Mouse (Mus musculus) embryonic facial prominence, embryonic 11.5 days (tissue): ENCODE measurements at regions not wholly inside any gene's neighbourhood (a gene's known extent, or its start where the extent isn't known, plus 50 kb on each side); places are given as distances from the start of the nearest gene placed in this dataset.

Experiments
- ATAC-seq: fragments of 200-750 bp; cut with Nextera tagmentation; replicated peaks from 2 replicates; pipeline ENCODE4 v1.8.0; 2017; ENCODE audit warnings: low read depth; ENCODE audit not compliant: insufficient number of reproducible peaks, low FRiP score, low TSS enrichment
- DNase-seq: peaks from one replicate; pipeline ENCODE4 v3.0.0-alpha.2; 2015; ENCODE audit warnings: low spot score
- H3K27ac ChIP-seq: fragments of 300-500 bp; sonication (generic); replicated peaks from 2 replicates; pipeline ENCODE4 v1.5.1; 2014; ENCODE audit warnings: mild to moderate bottlenecking, low read depth, low read length, control low read depth
- H3K27me3 ChIP-seq: fragments of 300-500 bp; sonication (generic); 2 replicates; pipeline ENCODE4 v1.6.1; 2014; ENCODE audit warnings: mild to moderate bottlenecking, low read length, moderate library complexity, mixed read lengths; ENCODE audit not compliant: control insufficient read depth, insufficient read depth
- H3K36me3 ChIP-seq: fragments of 300-500 bp; sonication (generic); replicated peaks from 2 replicates; pipeline ENCODE4 v1.6.1; 2014; ENCODE audit warnings: low read depth, mild to moderate bottlenecking, low read length, moderate library complexity, mixed read lengths; ENCODE audit not compliant: control insufficient read depth, insufficient read depth
- H3K4me1 ChIP-seq: fragments of 300-500 bp; sonication (generic); 2 replicates; pipeline ENCODE4 v1.6.1; 2014; ENCODE audit warnings: low read length, mixed read lengths; ENCODE audit not compliant: control insufficient read depth, insufficient read depth
- H3K4me2 ChIP-seq: fragments of 300-500 bp; sonication (generic); 2 replicates; pipeline ENCODE4 v1.6.1; 2014; ENCODE audit warnings: low read depth, mild to moderate bottlenecking, control low read depth, low read length, moderate library complexity
- H3K4me3 ChIP-seq: fragments of 300-500 bp; sonication (generic); 2 replicates; pipeline ENCODE4 v1.5.1; 2014; ENCODE audit warnings: low read depth, low read length, control low read depth
- H3K9ac ChIP-seq: fragments of 300-500 bp; sonication (generic); replicated peaks from 2 replicates; pipeline ENCODE4 v1.6.1; 2014; ENCODE audit warnings: mild to moderate bottlenecking, control low read depth, low read length
- H3K9me3 ChIP-seq: fragments of 300-500 bp; sonication (generic); replicated peaks from 2 replicates; pipeline ENCODE4 v1.6.1; 2016; ENCODE audit warnings: mild to moderate bottlenecking, low read length, inconsistent platforms, mixed read lengths; ENCODE audit not compliant: control insufficient read depth
- whole genome bisulfite sequencing: fragments of 180-500 bp; shearing (Covaris S2); extraction: QIAGEN DNeasy Blood & Tissue Kit; methylation state at CpG from one replicate; pipeline ENCODE4 v1.1.7; 2014; 5-methylcytosine and 5-hydroxymethylcytosine counted together

DNA sequence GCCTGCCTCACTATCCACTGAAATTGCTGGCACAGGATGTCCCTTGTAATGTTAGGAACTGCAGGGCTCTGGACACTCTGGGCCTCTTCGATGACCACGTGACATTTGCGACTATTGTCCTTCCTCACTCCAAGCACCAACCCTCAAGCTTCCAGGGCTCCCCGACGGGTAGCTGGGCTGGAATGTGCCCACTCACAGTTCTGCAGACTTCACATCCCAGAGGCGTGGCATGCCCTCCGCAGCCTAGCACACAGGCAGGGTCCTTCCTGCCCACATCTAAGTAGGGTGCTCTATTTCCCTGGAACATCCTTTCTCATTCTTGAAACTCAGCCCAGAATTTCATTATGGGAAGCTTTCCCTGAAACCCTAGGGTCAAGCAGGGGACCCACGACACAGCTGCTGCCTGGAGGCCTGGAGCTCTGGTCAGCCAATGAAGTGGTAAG lies 95.2 kb upstream of the Spred2 start:
- H3K27ac ChIP-seq = no peak overlapping the region
- ATAC-seq = no peak
- H3K4me3 ChIP-seq = no peak overlapping the region
- no peaks in the 10 kb centered on the region; the same call in 1 of the 2 replicates for H3K27me3 ChIP-seq
- no peaks in the 10 kb centered on the region for H3K36me3 ChIP-seq
- WGBS = 52% methylated on average over 8 of the region's 8 CpGs
- no peak overlapping the region for H3K9ac ChIP-seq
- no peak for DNase-seq
- no peaks in the 10 kb centered on the region for H3K9me3 ChIP-seq
- no peaks in the 10 kb centered on the region; the same call in 1 of the 2 replicates for H3K4me1 ChIP-seq
- H3K4me2 ChIP-seq = no peak overlapping the region

DNA sequence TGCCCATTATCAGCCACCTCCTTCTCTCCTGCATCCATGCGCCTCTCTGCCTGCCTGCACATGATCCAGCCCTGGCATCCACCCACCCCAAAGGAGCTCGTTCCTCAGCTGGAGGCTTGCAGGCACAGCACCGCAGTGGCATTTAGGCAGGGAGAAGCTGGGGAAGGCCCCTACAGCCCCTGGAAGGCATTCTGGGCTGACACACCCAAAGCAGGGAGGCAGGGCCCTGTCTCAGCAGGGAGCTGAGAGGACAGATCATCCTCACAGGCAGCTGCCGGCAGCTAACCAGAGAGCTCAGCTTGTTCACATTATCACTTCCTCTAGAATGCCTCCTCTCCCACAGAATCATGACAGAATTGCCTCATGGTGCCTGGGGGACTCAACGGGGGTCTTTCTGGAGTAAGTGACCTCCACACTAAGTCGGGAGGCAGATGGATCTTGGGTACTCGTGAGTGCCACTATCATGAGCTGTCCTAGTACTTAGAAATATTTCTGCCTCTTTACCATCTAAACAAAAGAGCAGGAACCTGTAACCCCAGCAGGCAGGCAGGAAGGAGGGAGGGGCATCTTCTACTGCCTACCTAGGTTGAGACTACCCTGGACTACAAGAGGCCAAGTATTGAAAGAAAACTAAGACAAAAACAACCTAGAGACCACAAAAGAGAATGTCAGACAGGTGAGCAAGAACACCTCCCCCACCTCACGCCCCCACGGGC lies 94.5 kb upstream of the Spred2 start:
- H3K27ac ChIP-seq = no peak overlapping the region
- DNase-seq (no peak), ATAC-seq (no peak)
- no peaks in the 10 kb centered on the region; the same call in 1 of the 2 replicates for H3K27me3 ChIP-seq
- H3K36me3 ChIP-seq = no peaks in the 10 kb centered on the region
- H3K4me1 ChIP-seq = no peaks in the 10 kb centered on the region; the same call in 1 of the 2 replicates
- H3K4me2 ChIP-seq = no peak overlapping the region
- H3K9ac ChIP-seq = no peak overlapping the region
- H3K9me3 ChIP-seq = no peaks in the 10 kb centered on the region
- WGBS = 27% methylated on average over 9 of the region's 9 CpGs
- H3K4me3 ChIP-seq = no peak overlapping the region

DNA sequence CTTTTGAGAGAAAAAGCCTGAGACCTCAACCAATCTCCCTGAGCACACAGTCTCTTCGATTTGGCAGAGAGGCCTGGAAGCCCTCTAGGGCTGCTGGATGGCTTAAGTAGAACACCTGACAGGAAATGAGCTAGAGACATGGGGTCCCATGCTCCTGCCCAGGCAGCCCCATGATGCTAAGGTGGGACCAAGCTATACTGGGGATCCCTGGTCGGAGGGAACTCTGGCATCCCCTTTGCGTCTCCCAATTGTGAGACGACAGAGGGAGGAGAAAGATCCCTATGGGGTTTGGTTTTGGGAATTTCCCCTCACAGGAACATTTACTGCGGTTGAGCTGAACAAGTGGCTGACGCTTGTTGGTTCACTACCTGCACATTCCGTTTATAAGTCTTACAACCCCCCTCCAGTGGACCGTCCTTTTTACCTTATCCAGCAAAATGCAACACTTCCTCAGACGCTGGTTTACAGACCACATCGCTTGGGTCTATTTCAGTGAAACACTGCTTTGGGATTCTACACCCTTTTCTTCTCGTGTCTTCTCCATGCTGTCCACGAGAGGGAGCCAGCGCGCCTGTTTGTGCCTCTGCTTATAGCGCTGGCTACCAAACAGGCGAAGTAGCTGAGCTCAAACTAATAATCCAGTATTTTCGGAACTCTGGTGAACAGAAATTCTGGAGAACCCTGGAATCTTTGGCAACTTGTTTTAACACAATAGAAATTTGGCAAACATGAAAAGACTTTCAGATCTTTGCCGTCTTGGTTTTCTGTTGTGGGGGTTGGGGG lies 93.7 kb upstream of the Spred2 start:
- no peaks in the 10 kb centered on the region for H3K36me3 ChIP-seq
- H3K9me3 ChIP-seq = no peaks in the 10 kb centered on the region
- H3K9ac ChIP-seq = no peak overlapping the region
- DNase-seq (peak; percentile 87), ATAC-seq (no peak)
- no peak overlapping the region for H3K4me2 ChIP-seq
- H3K27ac ChIP-seq = no peak overlapping the region
- WGBS = 18% methylated on average over 18 of the region's 18 CpGs
- H3K4me1 ChIP-seq = no peaks in the 10 kb centered on the region; the same call in 1 of the 2 replicates
- no peak overlapping the region for H3K4me3 ChIP-seq
- no peaks in the 10 kb centered on the region; the same call in 1 of the 2 replicates for H3K27me3 ChIP-seq

- no peaks in the 10 kb centered on the region; the same call in 1 of the 2 replicates for H3K27me3 ChIP-seq
- no peak overlapping the region for H3K4me2 ChIP-seq
- H3K36me3 ChIP-seq = no peaks in the 10 kb centered on the region
- H3K9me3 ChIP-seq = no peaks in the 10 kb centered on the region
- no peak overlapping the region for H3K4me3 ChIP-seq
- H3K27ac ChIP-seq = no peak overlapping the region
- no peak for ATAC-seq
- no peaks in the 10 kb centered on the region; the same call in 1 of the 2 replicates for H3K4me1 ChIP-seq
- 81% methylated on average over 8 of the region's 8 CpGs for WGBS
- H3K9ac ChIP-seq = no peak overlapping the region
- DNase-seq = no peak
These were observed 89.6 kb upstream of the Spred2 start for GRCm38 (mm10) chr11:19834561-19834960.

- H3K4me3 ChIP-seq = no peak overlapping the region
- no peak overlapping the region for H3K4me2 ChIP-seq
- ATAC-seq (peak; percentile 61), DNase-seq (peak; percentile 65)
- 44% methylated on average over 6 of the region's 6 CpGs for WGBS
- no peaks in the 10 kb centered on the region for H3K36me3 ChIP-seq
- H3K9me3 ChIP-seq = no peaks in the 10 kb centered on the region
- no peak overlapping the region; the same call in 1 of the 2 replicates for H3K9ac ChIP-seq
- no peaks in the 10 kb centered on the region for H3K4me1 ChIP-seq
- H3K27me3 ChIP-seq = no peaks in the 10 kb centered on the region
- H3K27ac ChIP-seq = no peak overlapping the region
These were observed 88.9 kb upstream of the Spred2 start for GRCm38 (mm10) chr11:19835221-19835745.

DNA sequence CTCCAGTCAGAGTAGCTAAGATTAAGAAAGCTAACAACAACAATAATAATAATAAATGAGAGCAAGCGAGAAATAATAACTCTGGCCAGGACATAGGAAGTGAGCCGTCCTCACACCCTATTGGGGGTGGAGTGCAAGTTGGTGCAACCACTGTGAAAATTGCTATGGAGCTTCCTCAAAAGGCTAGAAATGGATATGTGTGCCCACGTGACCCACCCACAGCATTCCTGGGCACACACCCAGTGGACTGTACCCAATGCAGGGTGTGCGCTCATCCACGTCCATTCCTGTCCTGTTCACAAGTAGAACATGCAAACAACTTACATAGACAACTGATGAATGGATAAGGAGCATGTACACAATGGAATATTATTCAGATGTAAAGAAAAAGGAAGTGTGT lies 85.2 kb upstream of the Spred2 start:
- H3K4me3 ChIP-seq = no peak overlapping the region

DNA sequence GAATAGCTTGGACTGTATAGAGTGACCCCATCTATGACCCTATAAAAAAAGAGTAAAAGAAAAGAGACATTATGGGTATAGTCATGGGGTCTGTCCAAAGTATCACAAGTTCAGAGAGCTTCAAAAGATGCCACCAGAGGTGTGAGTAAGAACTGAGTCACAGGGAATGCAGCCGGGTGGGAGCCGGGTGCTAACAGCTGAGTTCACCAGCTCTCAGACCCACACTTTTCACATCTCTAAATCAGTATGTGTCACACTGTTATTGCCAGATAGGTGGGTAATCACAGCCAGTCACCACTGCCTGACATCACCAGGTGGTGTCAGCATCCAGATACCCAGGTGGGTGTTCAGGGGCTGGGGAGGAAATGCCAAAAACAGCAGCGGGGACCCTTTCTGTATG lies 81.1 kb upstream of the Spred2 start:
- ATAC-seq (no peak), DNase-seq (no peak)
- Histone ChIP-seq H3K36me3 (no peaks in the 10 kb centered on the region), H3K4me3 (no peak overlapping the region), H3K4me1 (no peaks in the 10 kb centered on the region), H3K9me3 (no peaks in the 10 kb centered on the region), H3K9ac (no peak overlapping the region), H3K27me3 (no peaks in the 10 kb centered on the region), H3K4me2 (no peak overlapping the region), H3K27ac (no peak overlapping the region)
- 89% methylated on average over 3 of the region's 3 CpGs for WGBS

More for the DNA sequence above, 85.2 kb upstream of the Spred2 start:
- Histone ChIP-seq H3K4me2 (no peak overlapping the region), H3K9me3 (no peaks in the 10 kb centered on the region), H3K9ac (no peak overlapping the region), H3K36me3 (no peaks in the 10 kb centered on the region), H3K4me1 (no peaks in the 10 kb centered on the region), H3K27ac (no peak overlapping the region), H3K27me3 (no peaks in the 10 kb centered on the region)
- ATAC-seq (no peak), DNase-seq (no peak)
- 90% methylated on average over 5 of the region's 5 CpGs for WGBS

- Histone ChIP-seq H3K4me1 (no peaks in the 10 kb centered on the region), H3K9me3 (no peaks in the 10 kb centered on the region), H3K27me3 (no peaks in the 10 kb centered on the region), H3K4me3 (no peak overlapping the region), H3K36me3 (no peaks in the 10 kb centered on the region), H3K9ac (no peak overlapping the region), H3K27ac (no peak overlapping the region), H3K4me2 (no peak overlapping the region)
- 81% methylated on average over 6 of the region's 6 CpGs for WGBS
- ATAC-seq (no peak), DNase-seq (no peak)
These were observed 76.3 kb upstream of the Spred2 start for GRCm38 (mm10) chr11:19847910-19848309.
